Mouse (Mus musculus): ENCODE data around the gene Cd4. TPM values are rescaled to one million over a fixed set of nuclear protein-coding genes. Genes with fewer than 3 reads are reported as not detected.
"Not testable (repeated sequence)": the region's sequence is repeated elsewhere in the genome, so short reads cannot be mapped to it uniquely, and the experiment has no call there.

Gene Cd4
- polyA plus RNA-seq, 1 experiment from 2014 or later, result 0.28 TPM

GRCm38 (mm10) chr6:124904161-124904981, 16.4 kb upstream of the Cd4 start:
- 8% methylated on average over 24 of the region's 24 CpGs for WGBS
- peak overlapping the region; percentile 66 for H3K9ac ChIP-seq (ENCODE audit: low read depth, low read length)
- peak overlapping the region; percentile 70 for H3K4me2 ChIP-seq (ENCODE audit: low read length)
- 0 out of 2 replicates have a peak, but pooled peaks cover 5% of the 10 kb centered on the region for H3K4me1 ChIP-seq (replicated peaks; ENCODE audit: insufficient read depth, low read length)
- no peaks in the 10 kb centered on the region for H3K27me3 ChIP-seq (ENCODE audit: insufficient read depth, low read length)
- no peaks in the 10 kb centered on the region for H3K36me3 ChIP-seq (ENCODE audit: insufficient read depth, low read length)
- H3K9me3 ChIP-seq (replicated peaks; ENCODE audit: low read length), result no peaks in the 10 kb centered on the region
- peak; percentile 98 for DNase-seq (ENCODE audit: low spot score)
- peak; percentile 77 for TF ChIP-seq CTCF (IDR thresholded peaks at IDR 0.05; ENCODE audit: low read depth)
- ATAC-seq (replicated peaks; ENCODE audit: low FRiP score, low read depth), result peak; percentile 71
- peak overlapping the region; percentile 48 for H3K4me3 ChIP-seq (replicated peaks; ENCODE audit: low read depth, low read length)
- peak overlapping the region; percentile 97 for H3K27ac ChIP-seq

- Histone ChIP-seq H3K4me3 (replicated peaks; ENCODE audit: low read depth, low read length) (peak overlapping the region; percentile 48), H3K27ac (peak overlapping the region; percentile 97), H3K9ac (ENCODE audit: low read depth, low read length) (peak overlapping the region; percentile 66), H3K9me3 (replicated peaks; ENCODE audit: low read length) (no peaks in the 10 kb centered on the region), H3K4me1 (replicated peaks; ENCODE audit: insufficient read depth, low read length) (0 out of 2 replicates have a peak, but pooled peaks cover 5% of the 10 kb centered on the region), H3K27me3 (ENCODE audit: insufficient read depth, low read length) (no peaks in the 10 kb centered on the region), H3K36me3 (ENCODE audit: insufficient read depth, low read length) (no peaks in the 10 kb centered on the region), H3K4me2 (ENCODE audit: low read length) (peak overlapping the region; percentile 70)
- peak; percentile 98 for TF ChIP-seq CTCF (IDR thresholded peaks at IDR 0.05; ENCODE audit: low read depth)
- under 1% methylated on average over 23 of the region's 23 CpGs for WGBS
- ATAC-seq (replicated peaks; ENCODE audit: low FRiP score, low read depth) (peak; percentile 83), DNase-seq (ENCODE audit: low spot score) (peak; percentile 97)
Measured at GRCm38 (mm10) chr6:124903580-124904151, 15.6 kb upstream of the Cd4 start.

GRCm38 (mm10) chr6:124901851-124902250, 13.8 kb upstream of the Cd4 start:
- H3K4me1 ChIP-seq (replicated peaks; ENCODE audit: insufficient read depth, low read length), result 0 out of 2 replicates have a peak, but pooled peaks cover 5% of the 10 kb centered on the region
- ATAC-seq (replicated peaks; ENCODE audit: low FRiP score, low read depth) (no peak), DNase-seq (ENCODE audit: low spot score) (no peak)
- H3K9me3 ChIP-seq (replicated peaks; ENCODE audit: low read length), result no peaks in the 10 kb centered on the region
- H3K27ac ChIP-seq, result no peak overlapping the region
- H3K27me3 ChIP-seq (ENCODE audit: insufficient read depth, low read length), result no peaks in the 10 kb centered on the region
- H3K4me3 ChIP-seq (replicated peaks; ENCODE audit: low read depth, low read length), result no peak overlapping the region
- TF ChIP-seq CTCF (IDR thresholded peaks at IDR 0.05; ENCODE audit: low read depth), result no peak
- H3K9ac ChIP-seq (ENCODE audit: low read depth, low read length), result no peak overlapping the region
- no peaks in the 10 kb centered on the region for H3K36me3 ChIP-seq (ENCODE audit: insufficient read depth, low read length)
- no peak overlapping the region for H3K4me2 ChIP-seq (ENCODE audit: low read length)

GRCm38 (mm10) chr6:124900801-124901480, 12.9 kb upstream of the Cd4 start:
- WGBS, result 60% methylated on average over 10 of the region's 10 CpGs
- Histone ChIP-seq H3K27ac (no peak overlapping the region), H3K9ac (ENCODE audit: low read depth, low read length) (no peak overlapping the region), H3K27me3 (ENCODE audit: insufficient read depth, low read length) (no peaks in the 10 kb centered on the region), H3K9me3 (replicated peaks; ENCODE audit: low read length) (no peaks in the 10 kb centered on the region), H3K4me1 (replicated peaks; ENCODE audit: insufficient read depth, low read length) (0 out of 2 replicates have a peak, but pooled peaks cover 5% of the 10 kb centered on the region), H3K4me2 (ENCODE audit: low read length) (no peak overlapping the region), H3K4me3 (replicated peaks; ENCODE audit: low read depth, low read length) (no peak overlapping the region), H3K36me3 (ENCODE audit: insufficient read depth, low read length) (no peaks in the 10 kb centered on the region)
- ATAC-seq (replicated peaks; ENCODE audit: low FRiP score, low read depth) (no peak), DNase-seq (ENCODE audit: low spot score) (no peak)
- TF ChIP-seq CTCF (IDR thresholded peaks at IDR 0.05; ENCODE audit: low read depth), result no peak

GRCm38 (mm10) chr6:124900056-124900800, 12.2 kb upstream of the Cd4 start:
- TF ChIP-seq CTCF (IDR thresholded peaks at IDR 0.05; ENCODE audit: low read depth), result no peak
- WGBS, result 48% methylated on average over 8 of the region's 8 CpGs
- ATAC-seq (replicated peaks; ENCODE audit: low FRiP score, low read depth), result no peak
- no peak overlapping the region for H3K4me2 ChIP-seq (ENCODE audit: low read length)
- DNase-seq (ENCODE audit: low spot score), result no peak
- H3K27ac ChIP-seq, result no peak overlapping the region
- 0 out of 2 replicates have a peak, but pooled peaks cover 5% of the 10 kb centered on the region for H3K4me1 ChIP-seq (replicated peaks; ENCODE audit: insufficient read depth, low read length)
- H3K9me3 ChIP-seq (replicated peaks; ENCODE audit: low read length), result no peaks in the 10 kb centered on the region
- H3K27me3 ChIP-seq (ENCODE audit: insufficient read depth, low read length), result no peaks in the 10 kb centered on the region
- H3K9ac ChIP-seq (ENCODE audit: low read depth, low read length), result no peak overlapping the region
- no peak overlapping the region for H3K4me3 ChIP-seq (replicated peaks; ENCODE audit: low read depth, low read length)
- H3K36me3 ChIP-seq (ENCODE audit: insufficient read depth, low read length), result no peaks in the 10 kb centered on the region

GRCm38 (mm10) chr6:124898359-124898758, 10.3 kb upstream of the Cd4 start:
- 55% methylated on average over 3 of the region's 3 CpGs for WGBS
- no peak for DNase-seq (ENCODE audit: low spot score)
- H3K36me3 ChIP-seq (ENCODE audit: insufficient read depth, low read length), result no peaks in the 10 kb centered on the region
- no peaks in the 10 kb centered on the region for H3K4me1 ChIP-seq (replicated peaks; ENCODE audit: insufficient read depth, low read length)
- no peak overlapping the region for H3K4me2 ChIP-seq (ENCODE audit: low read length)
- H3K4me3 ChIP-seq (replicated peaks; ENCODE audit: low read depth, low read length), result no peak overlapping the region
- no peaks in the 10 kb centered on the region for H3K9me3 ChIP-seq (replicated peaks; ENCODE audit: low read length)
- no peak for ATAC-seq (replicated peaks; ENCODE audit: low FRiP score, low read depth)
- no peak for TF ChIP-seq CTCF (IDR thresholded peaks at IDR 0.05; ENCODE audit: low read depth)
- no peak overlapping the region for H3K27ac ChIP-seq
- H3K9ac ChIP-seq (ENCODE audit: low read depth, low read length), result no peak overlapping the region
- H3K27me3 ChIP-seq (ENCODE audit: insufficient read depth, low read length), result no peaks in the 10 kb centered on the region

- not testable (repeated sequence) for H3K27me3 ChIP-seq (ENCODE audit: insufficient read depth, low read length); H3K4me3 ChIP-seq (replicated peaks; ENCODE audit: low read depth, low read length); H3K27ac ChIP-seq; H3K4me2 ChIP-seq (ENCODE audit: low read length); H3K4me1 ChIP-seq (replicated peaks; ENCODE audit: insufficient read depth, low read length); H3K9me3 ChIP-seq (replicated peaks; ENCODE audit: low read length); DNase-seq (ENCODE audit: low spot score); H3K9ac ChIP-seq (ENCODE audit: low read depth, low read length); ATAC-seq (replicated peaks; ENCODE audit: low FRiP score, low read depth); H3K36me3 ChIP-seq (ENCODE audit: insufficient read depth, low read length)
- 57% methylated on average over 2 of the region's 2 CpGs for WGBS
Measured at GRCm38 (mm10) chr6:124894113-124894512, 6.1 kb upstream of the Cd4 start.
